Mouse (Mus musculus) 416B (cell line): ENCODE results near the gene Nfkbib.

ENCODE experiments used
- DNase-seq: peaks from one replicate; pipeline ENCODE4 v3.0.0; 2011; ENCODE audit warnings: low read depth

Nfkbib gene

DNA sequence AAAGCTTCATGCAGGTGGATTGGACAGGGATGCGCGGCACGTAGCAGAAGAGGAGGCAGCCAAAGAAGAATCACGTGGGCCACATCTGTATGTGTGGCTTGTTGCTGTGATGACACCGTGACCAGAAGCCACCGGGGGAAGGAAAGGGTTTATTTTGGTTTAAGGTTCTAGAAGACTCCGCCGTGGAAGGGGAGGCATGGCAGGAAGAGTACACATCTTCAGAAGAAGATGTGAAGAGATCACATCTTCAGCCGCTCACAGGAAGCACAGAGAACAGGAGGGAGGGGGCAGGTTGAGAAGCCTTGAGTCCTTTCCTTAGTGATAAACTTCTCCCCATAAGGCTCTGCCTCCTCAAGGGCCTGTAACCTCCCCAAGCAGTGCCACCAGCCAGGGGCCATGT lies 32.7 kb upstream of the Nfkbib start:
- no peak for DNase-seq

DNA sequence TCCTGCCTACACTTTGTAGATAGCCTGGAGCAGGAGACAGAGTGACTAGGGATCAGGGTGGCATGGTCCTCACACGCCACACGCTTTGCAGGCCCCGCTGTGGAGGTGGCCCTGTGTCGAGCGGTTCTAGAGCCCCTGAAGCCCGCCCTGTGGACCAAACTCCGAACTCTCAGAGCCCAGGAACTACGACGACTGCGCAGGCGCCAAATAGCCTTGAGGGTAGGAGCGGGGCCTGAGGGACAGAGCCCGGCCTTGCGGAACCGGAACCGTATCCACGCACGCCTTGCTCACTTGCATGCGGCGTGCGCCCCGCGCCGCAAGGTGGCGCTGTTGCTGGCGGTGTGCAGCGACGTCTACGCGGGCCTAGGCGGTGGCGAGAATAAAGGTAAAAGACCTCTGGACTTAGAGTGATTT lies 29.3 kb upstream of the Nfkbib start:
- DNase-seq = peak; percentile 92

- peak; percentile 84 for DNase-seq
Observed at GRCm38 (mm10) chr7:28795832-28796231, 28.5 kb upstream of the Nfkbib start.

- no peak for DNase-seq
Observed at GRCm38 (mm10) chr7:28794496-28794895, 27.2 kb upstream of the Nfkbib start.

- peak; percentile 83 for DNase-seq
Observed at GRCm38 (mm10) chr7:28793834-28794233, 26.5 kb upstream of the Nfkbib start.

DNA sequence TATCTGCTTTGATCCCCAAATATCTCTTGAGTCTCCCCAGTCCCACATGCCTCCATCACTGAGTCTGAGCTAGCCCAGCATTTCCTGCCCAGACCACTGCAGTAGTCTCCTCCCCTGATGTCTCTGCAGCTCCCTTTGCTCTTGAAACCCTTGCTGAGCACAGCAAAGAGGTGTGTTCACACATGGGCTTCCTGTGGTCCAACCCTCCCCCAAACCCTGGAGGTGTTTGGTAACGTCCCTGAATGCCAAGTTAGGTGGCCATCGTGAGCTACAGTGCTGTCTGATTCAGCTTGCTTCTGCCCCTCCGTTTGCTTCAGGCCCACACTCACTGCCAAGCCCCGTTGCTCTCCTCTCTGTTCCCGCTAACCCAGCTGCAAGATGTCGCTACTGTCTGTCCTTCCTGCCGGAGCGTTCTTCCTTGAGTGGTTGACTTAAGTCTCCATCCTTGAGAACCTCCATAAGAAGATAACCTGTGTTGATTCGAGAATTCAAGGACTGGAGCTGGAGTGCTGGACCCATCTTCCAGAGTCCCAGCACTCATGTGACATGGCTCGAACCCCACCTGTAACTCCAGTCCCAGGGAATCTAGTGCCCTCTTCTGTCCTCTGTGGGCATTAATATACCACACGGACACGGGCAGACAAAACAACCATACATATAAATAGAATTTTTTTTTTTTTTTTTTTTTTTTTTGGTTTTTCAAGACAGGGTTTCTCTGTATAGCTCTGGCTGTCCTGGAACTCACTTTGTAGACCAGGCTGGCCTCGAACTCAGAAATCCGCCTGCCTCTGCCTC lies 25.3 kb upstream of the Nfkbib start:
- peak; percentile 53 for DNase-seq

DNA sequence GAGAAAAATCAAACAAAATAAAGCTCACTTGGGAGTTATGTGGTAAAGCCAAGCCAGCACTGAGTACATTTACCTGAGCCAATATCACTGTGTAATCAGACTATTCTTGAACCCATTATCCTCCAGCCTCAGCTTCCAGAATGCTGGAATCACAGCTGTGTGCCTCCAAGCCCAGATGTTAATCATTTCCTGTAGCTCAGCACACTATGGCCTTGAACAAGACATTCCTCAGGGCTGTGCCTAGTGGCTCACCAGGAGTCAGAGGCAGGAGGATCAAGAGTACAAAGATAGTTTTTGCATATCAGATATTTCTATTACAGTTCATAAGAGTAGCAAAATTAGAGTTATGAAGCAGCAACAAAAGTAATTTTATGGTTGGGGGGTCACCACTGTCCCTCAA lies 24.4 kb upstream of the Nfkbib start:
- no peak for DNase-seq

DNA sequence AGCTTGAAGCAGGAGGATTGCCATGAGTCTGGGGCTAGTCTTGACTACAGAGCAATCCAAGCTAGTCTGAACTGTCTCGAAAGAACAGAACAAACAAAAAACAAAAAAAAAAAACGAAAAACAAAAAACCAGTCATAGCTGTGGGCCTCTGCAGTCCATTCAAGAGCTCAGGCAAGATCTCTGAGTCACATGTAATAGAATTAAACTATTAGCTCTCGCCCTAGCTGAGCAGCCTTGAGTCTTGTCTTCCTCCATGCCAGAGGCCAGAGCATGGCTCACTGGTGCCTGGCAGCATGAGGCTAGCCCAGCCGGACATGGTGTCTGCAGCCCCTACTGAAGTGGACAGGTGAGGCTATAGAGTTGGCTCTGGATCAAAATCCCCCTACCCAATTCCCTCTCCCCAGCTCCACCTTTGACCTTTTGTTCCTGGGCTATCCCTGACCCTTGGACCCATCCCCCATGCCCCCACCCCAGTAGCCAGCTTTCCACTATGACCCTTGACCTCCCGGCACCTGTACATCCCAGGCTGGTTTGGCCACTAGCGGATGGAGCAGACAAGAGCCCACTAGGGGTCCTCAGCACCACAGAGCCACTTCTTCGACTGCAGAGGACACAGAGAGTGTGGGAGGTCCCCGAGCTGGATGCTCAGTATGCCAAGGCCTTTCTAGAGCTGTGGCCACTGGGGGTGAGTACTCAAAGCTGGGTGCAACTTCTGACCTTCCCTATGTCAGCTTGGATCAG lies 22.9 kb upstream of the Nfkbib start:
- DNase-seq = no peak

DNA sequence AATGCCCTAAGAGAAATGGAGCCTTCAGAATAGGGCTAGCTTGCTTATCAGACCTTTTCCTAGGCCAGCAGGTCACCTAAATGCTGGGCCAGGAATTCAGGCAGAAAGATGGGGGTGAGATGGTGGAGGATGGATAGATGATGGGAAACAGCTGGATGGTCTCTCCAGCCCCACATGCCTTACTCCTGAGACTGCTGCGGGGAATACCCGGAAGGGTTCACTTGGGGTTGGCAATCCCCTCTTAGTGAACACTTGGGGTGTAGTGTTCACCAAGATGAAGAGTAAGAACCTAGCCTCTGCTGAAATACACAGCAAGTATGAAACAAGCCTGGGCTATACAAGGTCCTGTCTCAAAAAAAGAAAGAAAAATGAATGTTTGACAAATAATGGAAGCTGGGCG lies 21.9 kb upstream of the Nfkbib start:
- no peak for DNase-seq

DNA sequence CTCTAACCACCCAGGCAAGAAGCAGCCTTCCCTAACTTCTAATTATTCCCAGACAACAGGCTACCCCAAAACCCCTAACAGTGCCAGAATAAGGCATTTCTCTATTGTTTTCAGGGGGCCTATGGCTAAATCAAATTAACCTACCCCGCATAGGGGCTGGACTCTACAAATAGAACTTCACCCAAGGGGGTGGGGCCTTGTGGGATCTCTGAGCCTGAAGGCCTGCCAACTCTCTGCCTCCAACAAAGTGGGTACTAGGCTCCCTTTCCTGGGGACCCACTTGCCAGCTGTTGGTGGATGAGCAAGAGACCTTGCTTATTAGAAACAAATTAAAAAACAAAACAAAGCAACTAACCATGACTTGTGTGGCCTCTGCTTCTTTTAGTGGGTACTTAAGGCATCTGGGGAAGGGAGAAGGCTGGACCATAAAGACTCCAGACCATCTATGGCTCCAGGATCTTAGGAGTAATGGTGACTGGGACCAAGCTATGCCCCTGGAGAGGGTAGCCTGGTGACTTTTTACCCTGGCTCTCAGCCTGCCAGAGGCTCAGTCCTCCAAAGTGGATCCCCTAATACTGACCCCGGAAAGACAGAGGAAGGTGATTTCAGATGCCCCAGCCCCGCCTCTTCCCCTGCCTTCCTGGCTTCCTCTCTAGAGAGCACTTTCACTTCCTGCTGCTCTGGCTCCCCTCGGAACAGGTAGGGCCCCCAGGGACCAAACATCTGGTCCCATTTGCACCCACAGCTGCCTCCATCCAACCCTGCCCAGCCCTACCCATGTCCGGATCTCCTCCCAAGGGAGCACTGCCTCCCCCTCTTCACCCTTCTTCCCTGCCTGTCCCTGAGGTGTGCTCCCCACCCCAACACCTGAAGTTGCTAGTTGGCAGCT lies 21.2 kb upstream of the Nfkbib start, which contains the start of gene Rinl:
TSS of gene Rinl (plus strand) at position 663 of the 889 bp plus-strand sequence.
- no peak for DNase-seq

GRCm38 (mm10) chr7:28787884-28788283 lies 20.6 kb upstream of the Nfkbib start:
- no peak for DNase-seq

DNA sequence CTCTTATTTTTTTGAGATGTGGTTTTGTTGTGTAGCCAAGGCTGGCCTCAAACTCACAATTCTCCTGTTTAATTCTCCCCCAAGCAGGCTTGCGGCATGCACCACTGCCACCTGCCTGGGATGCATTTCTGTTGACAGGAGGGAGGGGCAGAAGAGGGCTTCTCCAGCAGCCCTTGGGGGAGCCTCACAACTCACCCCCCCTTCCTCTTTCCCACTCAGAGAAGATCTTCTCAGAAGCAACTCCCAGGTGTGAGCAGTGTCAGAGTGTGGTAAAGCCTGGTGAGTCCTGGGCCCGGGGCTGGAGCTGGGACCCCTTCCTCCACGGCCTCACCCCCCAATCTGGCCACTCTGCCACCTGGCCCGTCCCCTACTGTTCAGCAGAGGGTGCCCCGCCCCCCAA lies 17.8 kb upstream of the Nfkbib start:
- no peak for DNase-seq

- no peak for DNase-seq
Observed at GRCm38 (mm10) chr7:28781261-28781663, 13.9 kb upstream of the Nfkbib start.

DNA sequence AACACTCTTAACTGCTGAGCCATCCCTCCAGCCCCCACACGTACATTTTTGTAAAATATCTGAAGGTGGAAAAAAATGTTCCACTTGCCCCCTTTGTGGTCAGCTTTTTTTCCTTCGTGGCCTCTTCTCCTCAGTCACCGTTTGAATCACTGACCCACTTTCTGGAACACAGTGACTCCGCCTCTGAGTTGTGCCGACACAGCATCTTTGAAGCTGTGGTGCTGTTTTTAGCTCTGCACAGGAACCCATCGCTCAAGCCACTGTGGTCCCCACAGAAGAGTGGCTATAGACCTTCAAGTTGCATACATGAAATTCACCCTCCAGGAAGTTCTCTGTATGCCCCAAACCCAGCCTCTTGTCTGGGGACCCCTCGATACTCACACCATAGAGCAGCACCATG lies 13.5 kb upstream of the Nfkbib start:
- peak; percentile 45 for DNase-seq

GRCm38 (mm10) chr7:28780067-28780658 lies 12.9 kb upstream of the Nfkbib start:
- DNase-seq = peak; percentile 87

GRCm38 (mm10) chr7:28778825-28779224 lies 11.5 kb upstream of the Nfkbib start:
- no peak for DNase-seq

GRCm38 (mm10) chr7:28775129-28775528 lies 7.8 kb upstream of the Nfkbib start:
- DNase-seq = no peak

GRCm38 (mm10) chr7:28774164-28774563 lies 6.9 kb upstream of the Nfkbib start:
- DNase-seq = no peak

DNA sequence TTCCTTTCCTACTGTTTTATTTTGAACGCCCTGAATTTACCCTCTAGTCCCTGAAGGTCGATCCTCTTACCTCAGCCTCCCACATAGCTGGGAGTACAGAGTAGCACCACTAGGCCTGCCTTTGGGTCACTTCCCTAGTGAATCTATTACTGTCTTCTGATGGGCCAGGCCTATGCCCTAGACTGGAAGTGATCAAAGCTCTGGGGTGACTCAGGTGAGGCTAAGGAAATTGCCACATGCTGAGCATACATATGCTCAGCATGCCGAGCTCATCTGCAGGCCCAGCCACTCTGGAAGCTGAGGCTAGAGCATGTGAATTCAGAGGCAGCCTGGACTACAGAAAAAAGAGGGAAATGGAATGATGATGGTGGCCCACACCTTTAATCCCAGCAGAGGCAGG lies 5.9 kb upstream of the Nfkbib start:
- DNase-seq = peak; percentile 39

DNA sequence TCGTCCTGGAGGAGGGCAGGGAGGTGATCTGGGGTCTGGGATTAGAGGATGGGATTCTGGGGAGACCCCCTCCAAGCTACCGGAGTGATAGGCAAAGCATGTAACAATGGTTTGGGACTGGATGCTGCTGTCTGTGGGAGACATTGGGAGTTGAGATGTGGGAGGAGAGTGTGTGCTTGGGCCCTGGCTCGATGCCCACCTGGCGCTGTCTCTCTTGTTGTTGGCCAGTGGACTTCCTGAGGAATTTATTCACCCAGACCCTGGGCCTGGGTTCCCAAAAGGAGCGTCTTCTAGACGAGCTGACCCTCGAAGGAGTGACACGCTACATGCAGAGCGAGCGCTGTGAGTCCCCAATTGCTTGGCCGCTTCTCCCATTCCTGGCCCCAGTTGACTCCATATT lies 4.6 kb upstream of the Nfkbib start:
- no peak for DNase-seq

DNA sequence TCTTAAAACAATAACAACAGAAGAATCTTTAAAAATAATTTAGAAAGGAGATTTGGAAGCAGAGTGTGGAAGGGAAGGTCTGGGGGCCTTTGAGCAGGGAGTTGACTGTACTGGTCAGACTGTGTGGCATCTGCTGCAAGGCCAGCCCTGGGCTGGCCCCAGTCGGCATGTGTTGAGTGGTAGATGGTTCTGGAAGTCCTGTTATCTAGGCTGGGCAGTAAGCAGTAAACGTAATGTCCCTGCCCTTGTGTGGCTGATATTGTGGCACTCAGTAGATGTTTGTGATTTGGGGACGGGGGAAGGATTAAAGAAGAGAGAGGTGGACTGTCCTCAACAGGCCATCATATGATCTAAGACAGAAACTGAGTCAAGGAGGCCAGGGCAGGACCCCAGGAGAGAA lies 3.0 kb upstream of the Nfkbib start:
- DNase-seq = no peak

- DNase-seq = no peak
Observed at GRCm38 (mm10) chr7:28769414-28769958, 2.2 kb upstream of the Nfkbib start.
